Mouse (Mus musculus) inflammation-experienced regulatory T-cells, adult 6 months (primary cell): ENCODE measurements around the gene Dyx1c1. TPM values are rescaled to one million over a fixed set of nuclear protein-coding genes. Genes with fewer than 3 reads are reported as not detected.

Experiments
- polyA plus RNA-seq, 3 experiments: library from polyadenylated mRNA; unstranded; fragments of 100-300 nt; shearing (Covaris generic); gene quantifications; one replicate each; pipeline ENCODE4 v1.2.1; 2017

The Dyx1c1 gene
- polyA plus RNA-seq, 3 experiments from 2014 or later, result 3.8 to 5.0 (median 4.1) TPM

Other genes starting within 250 kb of the Dyx1c1 start
- gene Prtg, start 151.9 kb upstream of the Dyx1c1 start, polyA plus RNA-seq, result under 1 TPM in 1 of 3 experiments, not detected in 2; 0.26 TPM
- not detected for gene Pygo1, start 33.1 kb upstream of the Dyx1c1 start, polyA plus RNA-seq
- gene Gm44503, start 67 bp downstream of the Dyx1c1 start, polyA plus RNA-seq, result not detected
- 10 to 100 TPM in 1 of 3 experiments, 1 to 10 TPM in 2; 5.6 to 12.9 (median 8.4) TPM for gene Ccpg1os, start 26.6 kb downstream of the Dyx1c1 start, polyA plus RNA-seq
- 10 to 100 TPM; 71.4 to 95.7 (median 89.4) TPM for gene Ccpg1, start 26.6 kb downstream of the Dyx1c1 start, polyA plus RNA-seq
- gene Pigb, start 81.6 kb downstream of the Dyx1c1 start, polyA plus RNA-seq, result 10 to 100 TPM; 12.0 to 19.6 (median 15.1) TPM
- gene Rab27a, start 86.1 kb downstream of the Dyx1c1 start, polyA plus RNA-seq, result 10 to 100 TPM; 36.2 to 83.0 (median 39.9) TPM
- gene Khdc3, start 143.1 kb downstream of the Dyx1c1 start, polyA plus RNA-seq, result under 1 TPM in 1 of 3 experiments, not detected in 2; 0.28 TPM
- gene Gm20509, start 143.7 kb downstream of the Dyx1c1 start, polyA plus RNA-seq, result not detected
- gene Rsl24d1, start 154.6 kb downstream of the Dyx1c1 start, polyA plus RNA-seq, result 10 to 100 TPM; 81.9 to 88.8 (median 83.1) TPM